Mouse (Mus musculus) kidney, adult 18-20 months (tissue): ENCODE measurements at regions not wholly inside any gene's neighbourhood (a gene's known extent, or its start where the extent isn't known, plus 50 kb on each side); places are given as distances from the start of the nearest gene placed in this dataset.
"Not testable (repeated sequence)": the region's sequence is repeated elsewhere in the genome, so short reads cannot be mapped to it uniquely, and the experiment has no call there.

Experiments used
- DNase-seq: peaks from one replicate; pipeline ENCODE4 v3.0.0; 2021

GRCm38 (mm10) chr12:48387724-48388123 is 994.7 kb upstream of the Foxg1 start:
- no peak for DNase-seq

- no peak for DNase-seq
Measured at GRCm38 (mm10) chr12:48388192-48388812, 994.2 kb upstream of the Foxg1 start.

GRCm38 (mm10) chr12:48391008-48391407 is 991.5 kb upstream of the Foxg1 start:
- DNase-seq: no peak

GRCm38 (mm10) chr12:48439333-48440046 is 943.0 kb upstream of the Foxg1 start:
- DNase-seq: no peak

GRCm38 (mm10) chr12:48448719-48449118 is 933.7 kb upstream of the Foxg1 start:
- not testable (repeated sequence) for DNase-seq

GRCm38 (mm10) chr12:48462392-48462791 is 920.1 kb upstream of the Foxg1 start:
- no peak for DNase-seq

GRCm38 (mm10) chr12:48500735-48501134 is 881.7 kb upstream of the Foxg1 start:
- no peak for DNase-seq

GRCm38 (mm10) chr12:48511594-48511993 is 870.9 kb upstream of the Foxg1 start:
- no peak for DNase-seq

- DNase-seq: no peak
Measured at GRCm38 (mm10) chr12:48512259-48512658, 870.2 kb upstream of the Foxg1 start.

GRCm38 (mm10) chr12:48521996-48522395 is 860.5 kb upstream of the Foxg1 start:
- DNase-seq: no peak

GRCm38 (mm10) chr12:48559690-48560089 is 822.8 kb upstream of the Foxg1 start:
- DNase-seq: peak; percentile 8

GRCm38 (mm10) chr12:48604401-48605197 is 777.9 kb upstream of the Foxg1 start:
- no peak for DNase-seq

- DNase-seq: no peak
Measured at GRCm38 (mm10) chr12:48605423-48605822, 777.0 kb upstream of the Foxg1 start.

GRCm38 (mm10) chr12:48609391-48609790 is 773.1 kb upstream of the Foxg1 start:
- DNase-seq: no peak

GRCm38 (mm10) chr12:48612066-48612465 is 770.4 kb upstream of the Foxg1 start:
- no peak for DNase-seq

- DNase-seq: no peak
Measured at GRCm38 (mm10) chr12:48616337-48616736, 766.1 kb upstream of the Foxg1 start.

- no peak for DNase-seq
Measured at GRCm38 (mm10) chr12:48633559-48633958, 748.9 kb upstream of the Foxg1 start.

- DNase-seq: no peak
Measured at GRCm38 (mm10) chr12:48634671-48635241, 747.7 kb upstream of the Foxg1 start.

- DNase-seq: no peak
Measured at GRCm38 (mm10) chr12:48641974-48642373, 740.5 kb upstream of the Foxg1 start.

- DNase-seq: no peak
Measured at GRCm38 (mm10) chr12:48645135-48645534, 737.3 kb upstream of the Foxg1 start.

- no peak for DNase-seq
Measured at GRCm38 (mm10) chr12:48645910-48646309, 736.5 kb upstream of the Foxg1 start.

- DNase-seq: no peak
Measured at GRCm38 (mm10) chr12:48675176-48675575, 707.3 kb upstream of the Foxg1 start.

GRCm38 (mm10) chr12:48680957-48681356 is 701.5 kb upstream of the Foxg1 start:
- no peak for DNase-seq
